Mouse (Mus musculus): ENCODE measurements at regions not wholly inside any gene's neighbourhood (a gene's known extent, or its start where the extent isn't known, plus 50 kb on each side); places are given as distances from the start of the nearest gene placed in this dataset.

- Histone ChIP-seq H3K9ac (ENCODE audit: control insufficient read depth, low read depth, low read length, poor library complexity, severe bottlenecking) (no peak overlapping the region), H3K79me2 (ENCODE audit: control insufficient read depth, insufficient read depth, low read length, poor library complexity) (no peaks in the 10 kb centered on the region), H3K27me3 (ENCODE audit: control insufficient read depth in 1 of 2, insufficient read depth in 2 of 2, low read length in 2 of 2) (no peaks in the 10 kb centered on the region), H3K4me1 (ENCODE audit: control insufficient read depth in 1 of 2, insufficient read depth in 2 of 2, low read length in 2 of 2) (no peaks in the 10 kb centered on the region), H3K27ac (ENCODE audit: control insufficient read depth, low read depth, low read length) (no peak overlapping the region), H3K4me3 (ENCODE audit: control insufficient read depth in 1 of 2, insufficient read depth in 1 of 2, low read depth in 2 of 2, low read length in 2 of 2) (no peak overlapping the region), H3K9me3 (replicated peaks; ENCODE audit: insufficient read depth, low read length) (no peaks in the 10 kb centered on the region), H3K36me3 (ENCODE audit: control insufficient read depth in 1 of 2, insufficient read depth in 2 of 2, low read length in 2 of 2) (no peaks in the 10 kb centered on the region)
- TF ChIP-seq MAFK (IDR thresholded peaks at IDR 0.05; ENCODE audit: borderline replicate concordance, low read depth, low read length) (no peak), UBTF (IDR thresholded peaks at IDR 0.05; ENCODE audit: borderline replicate concordance, insufficient read depth, low read depth, low read length) (no peak), ETS1 (IDR thresholded peaks at IDR 0.05; ENCODE audit: low read depth, low read length) (no peak), MYC (IDR thresholded peaks at IDR 0.05; ENCODE audit: low read depth, low read length) (no peak), MAZ (IDR thresholded peaks at IDR 0.05; ENCODE audit: low read depth, low read length) (no peak), ZC3H11A (IDR thresholded peaks at IDR 0.05; ENCODE audit: low read depth, low read length) (no peak), RCOR1 (IDR thresholded peaks at IDR 0.05; ENCODE audit: low read depth, low read length) (no peak)
- no peak for DNase-seq (ENCODE audit: low read depth, low spot score)
These were observed 79.5 kb upstream of the Tnr start for GRCm38 (mm10) chr1:159444093-159444492.

GRCm38 (mm10) chr1:159445465-159445864 lies 78.1 kb upstream of the Tnr start:
- Histone ChIP-seq H3K27me3 (ENCODE audit: control insufficient read depth in 1 of 2, insufficient read depth in 2 of 2, low read length in 2 of 2) (no peaks in the 10 kb centered on the region), H3K79me2 (ENCODE audit: control insufficient read depth, insufficient read depth, low read length, poor library complexity) (no peaks in the 10 kb centered on the region), H3K9ac (ENCODE audit: control insufficient read depth, low read depth, low read length, poor library complexity, severe bottlenecking) (no peak overlapping the region), H3K4me3 (ENCODE audit: control insufficient read depth in 1 of 2, insufficient read depth in 1 of 2, low read depth in 2 of 2, low read length in 2 of 2) (no peak overlapping the region), H3K9me3 (replicated peaks; ENCODE audit: insufficient read depth, low read length) (no peaks in the 10 kb centered on the region), H3K4me1 (ENCODE audit: control insufficient read depth in 1 of 2, insufficient read depth in 2 of 2, low read length in 2 of 2) (no peaks in the 10 kb centered on the region), H3K36me3 (ENCODE audit: control insufficient read depth in 1 of 2, insufficient read depth in 2 of 2, low read length in 2 of 2) (no peaks in the 10 kb centered on the region), H3K27ac (ENCODE audit: control insufficient read depth, low read depth, low read length) (no peak overlapping the region)
- TF ChIP-seq RAD21 (IDR thresholded peaks at IDR 0.05; ENCODE audit: low read depth, low read length) (no peak), ELF1 (IDR thresholded peaks at IDR 0.05; ENCODE audit: low read depth, low read length) (no peak), TAL1 (IDR thresholded peaks at IDR 0.05; ENCODE audit: low read length) (no peak), BHLHE40 (IDR thresholded peaks at IDR 0.05; ENCODE audit: borderline replicate concordance, low read depth, low read length) (no peak), POLR2AphosphoS5 (IDR thresholded peaks at IDR 0.05; ENCODE audit: borderline replicate concordance, low read depth, low read length) (no peak), JUND (IDR thresholded peaks at IDR 0.05; ENCODE audit: low read depth, low read length) (no peak), GABPA (IDR thresholded peaks at IDR 0.05; ENCODE audit: low read depth, low read length) (no peak), RCOR1 (IDR thresholded peaks at IDR 0.05; ENCODE audit: low read depth, low read length) (no peak), EP300 (IDR thresholded peaks at IDR 0.05; ENCODE audit: low read depth in 1 of 2, low read length in 2 of 2) (no peak), E2F4 (IDR thresholded peaks at IDR 0.05; ENCODE audit: borderline replicate concordance, low read depth, low read length) (no peak), MAFK (IDR thresholded peaks at IDR 0.05; ENCODE audit: borderline replicate concordance, low read depth, low read length) (no peak), MYB (IDR thresholded peaks at IDR 0.05; ENCODE audit: low read depth, low read length) (no peak), ZKSCAN1 (IDR thresholded peaks at IDR 0.05; ENCODE audit: low read depth, low read length) (no peak), ETS1 (IDR thresholded peaks at IDR 0.05; ENCODE audit: low read depth, low read length) (no peak), TCF12 (IDR thresholded peaks at IDR 0.05; ENCODE audit: low read depth, low read length) (no peak), SMC3 (IDR thresholded peaks at IDR 0.05; ENCODE audit: low read depth, low read length) (no peak), TBP (IDR thresholded peaks at IDR 0.05; ENCODE audit: low read depth, low read length) (no peak), CHD2 (IDR thresholded peaks at IDR 0.05; ENCODE audit: low read length) (no peak), NELFE (IDR thresholded peaks at IDR 0.05; ENCODE audit: low read depth, low read length) (no peak)
- no peak for DNase-seq (ENCODE audit: low read depth, low spot score)
